Mouse (Mus musculus): ENCODE results near the gene Kdm5c. TPM values are rescaled to one million over a fixed set of nuclear protein-coding genes. Genes with fewer than 3 reads are reported as not detected.
"Not testable (repeated sequence)": the region's sequence is repeated elsewhere in the genome, so short reads cannot be mapped to it uniquely, and the experiment has no call there.

The Kdm5c gene
- polyA plus RNA-seq, 1 experiment: 37.5 TPM

- peak; percentile 10; the same call in 1 of the 2 replicates for TF ChIP-seq CTCF (IDR thresholded peaks at IDR 0.05; ENCODE audit: control insufficient read depth, insufficient read depth, low read length)
- H3K27ac ChIP-seq (ENCODE audit: control insufficient read depth, insufficient read depth, low read depth, low read length, poor library complexity); H3K4me3 ChIP-seq (replicated peaks; ENCODE audit: control insufficient read depth, low read depth, low read length); H3K4me1 ChIP-seq (ENCODE audit: control insufficient read depth, insufficient read depth, low read length): not testable (repeated sequence)
- 68% methylated on average over 6 of the region's 6 CpGs for WGBS
Observed at GRCm38 (mm10) chrX:152243140-152243539, 10.3 kb downstream of the Kdm5c start.

GRCm38 (mm10) chrX:152244492-152245189 is 11.8 kb downstream of the Kdm5c start:
- no peaks in the 10 kb centered on the region for H3K4me1 ChIP-seq (ENCODE audit: control insufficient read depth, insufficient read depth, low read length)

GRCm38 (mm10) chrX:152271189-152271588 is 38.4 kb downstream of the Kdm5c start:
- WGBS: 95% methylated on average over 10 of the region's 11 CpGs
- Histone ChIP-seq H3K27ac (ENCODE audit: control insufficient read depth, insufficient read depth, low read depth, low read length, poor library complexity) (no peak overlapping the region), H3K4me3 (replicated peaks; ENCODE audit: control insufficient read depth, low read depth, low read length) (no peak overlapping the region), H3K4me1 (ENCODE audit: control insufficient read depth, insufficient read depth, low read length) (no peaks in the 10 kb centered on the region)
- TF ChIP-seq POLR2A (IDR thresholded peaks at IDR 0.05; ENCODE audit: borderline replicate concordance, control insufficient read depth, low read depth, low read length): no peak
- TF ChIP-seq CTCF (IDR thresholded peaks at IDR 0.05; ENCODE audit: control insufficient read depth, insufficient read depth, low read length): no peak

More at GRCm38 (mm10) chrX:152244492-152245189, 11.8 kb downstream of the Kdm5c start:
- no peak for TF ChIP-seq POLR2A (IDR thresholded peaks at IDR 0.05; ENCODE audit: borderline replicate concordance, control insufficient read depth, low read depth, low read length)
- no peak for TF ChIP-seq CTCF (IDR thresholded peaks at IDR 0.05; ENCODE audit: control insufficient read depth, insufficient read depth, low read length)
- no peak overlapping the region for H3K4me3 ChIP-seq (replicated peaks; ENCODE audit: control insufficient read depth, low read depth, low read length)
- no peak overlapping the region for H3K27ac ChIP-seq (ENCODE audit: control insufficient read depth, insufficient read depth, low read depth, low read length, poor library complexity)
- WGBS: 77% methylated on average over 2 of the region's 2 CpGs

- WGBS: 88% methylated on average over 6 of the region's 6 CpGs
- no peak overlapping the region for H3K27ac ChIP-seq (ENCODE audit: control insufficient read depth, insufficient read depth, low read depth, low read length, poor library complexity)
- H3K4me1 ChIP-seq (ENCODE audit: control insufficient read depth, insufficient read depth, low read length): no peaks in the 10 kb centered on the region
- no peak for TF ChIP-seq POLR2A (IDR thresholded peaks at IDR 0.05; ENCODE audit: borderline replicate concordance, control insufficient read depth, low read depth, low read length)
- TF ChIP-seq CTCF (IDR thresholded peaks at IDR 0.05; ENCODE audit: control insufficient read depth, insufficient read depth, low read length): no peak
- no peak overlapping the region for H3K4me3 ChIP-seq (replicated peaks; ENCODE audit: control insufficient read depth, low read depth, low read length)
Observed at GRCm38 (mm10) chrX:152279384-152279783, 46.6 kb downstream of the Kdm5c start.

- Histone ChIP-seq H3K27ac (ENCODE audit: control insufficient read depth, insufficient read depth, low read depth, low read length, poor library complexity) (no peak overlapping the region), H3K4me3 (replicated peaks; ENCODE audit: control insufficient read depth, low read depth, low read length) (no peak overlapping the region), H3K4me1 (ENCODE audit: control insufficient read depth, insufficient read depth, low read length) (no peaks in the 10 kb centered on the region)
- TF ChIP-seq POLR2A (IDR thresholded peaks at IDR 0.05; ENCODE audit: borderline replicate concordance, control insufficient read depth, low read depth, low read length) (no peak), CTCF (IDR thresholded peaks at IDR 0.05; ENCODE audit: control insufficient read depth, insufficient read depth, low read length) (no peak)
- WGBS: 36% methylated on average over 3 of the region's 3 CpGs
Observed at GRCm38 (mm10) chrX:152284746-152285145, 51.9 kb downstream of the Kdm5c start.

GRCm38 (mm10) chrX:152287026-152287425 is 54.2 kb downstream of the Kdm5c start:
- H3K4me3 ChIP-seq (replicated peaks; ENCODE audit: control insufficient read depth, low read depth, low read length); H3K27ac ChIP-seq (ENCODE audit: control insufficient read depth, insufficient read depth, low read depth, low read length, poor library complexity); H3K4me1 ChIP-seq (ENCODE audit: control insufficient read depth, insufficient read depth, low read length): not testable (repeated sequence)
- WGBS: 71% methylated on average over 1 of the region's 1 CpGs

GRCm38 (mm10) chrX:152306224-152306623 is 73.4 kb downstream of the Kdm5c start:
- 68% methylated on average over 2 of the region's 2 CpGs for WGBS
- Histone ChIP-seq H3K4me1 (ENCODE audit: control insufficient read depth, insufficient read depth, low read length) (no peaks in the 10 kb centered on the region), H3K27ac (ENCODE audit: control insufficient read depth, insufficient read depth, low read depth, low read length, poor library complexity) (no peak overlapping the region), H3K4me3 (replicated peaks; ENCODE audit: control insufficient read depth, low read depth, low read length) (no peak overlapping the region)
- TF ChIP-seq POLR2A (IDR thresholded peaks at IDR 0.05; ENCODE audit: borderline replicate concordance, control insufficient read depth, low read depth, low read length) (no peak), CTCF (IDR thresholded peaks at IDR 0.05; ENCODE audit: control insufficient read depth, insufficient read depth, low read length) (no peak)

- H3K27ac ChIP-seq (ENCODE audit: control insufficient read depth, insufficient read depth, low read depth, low read length, poor library complexity): no peak overlapping the region
- no peak for TF ChIP-seq CTCF (IDR thresholded peaks at IDR 0.05; ENCODE audit: control insufficient read depth, insufficient read depth, low read length)
- TF ChIP-seq POLR2A (IDR thresholded peaks at IDR 0.05; ENCODE audit: borderline replicate concordance, control insufficient read depth, low read depth, low read length): no peak
- H3K4me3 ChIP-seq (replicated peaks; ENCODE audit: control insufficient read depth, low read depth, low read length): no peak overlapping the region
- H3K4me1 ChIP-seq (ENCODE audit: control insufficient read depth, insufficient read depth, low read length): no peaks in the 10 kb centered on the region
Observed at GRCm38 (mm10) chrX:152307371-152307770, 74.6 kb downstream of the Kdm5c start.

- no peak overlapping the region for H3K4me3 ChIP-seq (replicated peaks; ENCODE audit: control insufficient read depth, low read depth, low read length)
- H3K4me1 ChIP-seq (ENCODE audit: control insufficient read depth, insufficient read depth, low read length): no peaks in the 10 kb centered on the region
- no peak for TF ChIP-seq POLR2A (IDR thresholded peaks at IDR 0.05; ENCODE audit: borderline replicate concordance, control insufficient read depth, low read depth, low read length)
- peak; percentile 52; the same call in 1 of the 2 replicates for TF ChIP-seq CTCF (IDR thresholded peaks at IDR 0.05; ENCODE audit: control insufficient read depth, insufficient read depth, low read length)
- 41% methylated on average over 2 of the region's 2 CpGs for WGBS
- H3K27ac ChIP-seq (ENCODE audit: control insufficient read depth, insufficient read depth, low read depth, low read length, poor library complexity): no peak overlapping the region
Observed at GRCm38 (mm10) chrX:152307942-152308341, 75.1 kb downstream of the Kdm5c start.
